8 mouse cellular contexts compared by ENCODE assay signal in genomic region chr3:94886316-94887224, GRCm38 (mm10). TPM values are rescaled to one million over a fixed set of nuclear protein-coding genes. Genes with fewer than 3 reads are reported as not detected.
DNase-seq lines count a peak whose midpoint lies in the region; ATAC-seq and TF ChIP-seq lines count a peak whose summit lies in the region.

Psmb4 (minus strand) TSS chr3:94886961.

- peaks cover 44% of the 10 kb centered on the region for H3K36me3 ChIP-seq in G1E (replicated peaks)
- peaks cover 13% of the 10 kb centered on the region for H3K36me3 ChIP-seq in forebrain, embryonic 16.5 days (ENCODE audit: control insufficient read depth, insufficient read depth)
- peaks cover 43% of the 10 kb centered on the region for H3K36me3 ChIP-seq in lung, embryonic 14.5 days (ENCODE audit: insufficient read depth)
- H3K36me3 ChIP-seq in thymus, adult 2 months (ENCODE audit: control insufficient read depth, insufficient read depth, low read length), result peaks cover 23% of the 10 kb centered on the region

- peak; percentile 88 for DNase-seq in G1E (ENCODE audit: low spot score)
- peak; percentile 81 for DNase-seq in cerebellum, adult 11-12 months
- DNase-seq in heart, postnatal 36 days, result peak; percentile 85 to 86
- DNase-seq in layer of hippocampus, adult 2 months (ENCODE audit: low spot score in 2 of 2), result peak; percentile 84 to 88
- DNase-seq in lung, embryonic 14.5 days, result peak; percentile 95
- peak; percentile 81 for DNase-seq in thymus, adult 2 months

- intact Hi-C loops in heart, postnatal 36 days (cut with DNase I), result loop anchor here (2.0 to 5.0 kb wide), 2 partner anchors 50 to 111 kb away; partner anchors contain the start of gene Pogz

- peak within 1 kb of the TSS; percentile 90 for H3K4me2 ChIP-seq in forebrain, embryonic 16.5 days (ENCODE audit: low read length)
- H3K4me2 ChIP-seq in lung, embryonic 14.5 days, result peak within 1 kb of the TSS; percentile 65

- H3K4me3 ChIP-seq in G1E (ENCODE audit: low read depth, low read length), result peak within 1 kb of the TSS; percentile 79
- H3K4me3 ChIP-seq in forebrain, embryonic 16.5 days (replicated peaks; ENCODE audit: low read length), result peak within 1 kb of the TSS; percentile 92
- peak within 1 kb of the TSS; percentile 99 for H3K4me3 ChIP-seq in layer of hippocampus, adult 2 months
- peak within 1 kb of the TSS; percentile 85 for H3K4me3 ChIP-seq in lung, embryonic 14.5 days (ENCODE audit: low read depth, low read length)
- H3K4me3 ChIP-seq in olfactory bulb, adult 2 months (ENCODE audit: insufficient read depth, low read depth, low read length), result peak within 1 kb of the TSS; percentile 88
- H3K4me3 ChIP-seq in thymus, adult 2 months (ENCODE audit: control insufficient read depth, insufficient read depth, low read length), result peak within 1 kb of the TSS; percentile 92

- peaks cover 49% of the 10 kb centered on the region for H3K4me1 ChIP-seq in G1E (ENCODE audit: insufficient read depth, low read depth, low read length)
- peaks cover 17% of the 10 kb centered on the region for H3K4me1 ChIP-seq in forebrain, embryonic 16.5 days (replicated peaks; ENCODE audit: control insufficient read depth, insufficient read depth, low read length)
- peaks cover 7% of the 10 kb centered on the region; the same call in 1 of the 2 replicates for H3K4me1 ChIP-seq in lung, embryonic 14.5 days (ENCODE audit: insufficient read depth)
- H3K4me1 ChIP-seq in olfactory bulb, adult 2 months (ENCODE audit: control insufficient read depth, insufficient read depth, low read length), result peaks cover 5% of the 10 kb centered on the region
- peaks cover 5% of the 10 kb centered on the region for H3K4me1 ChIP-seq in thymus, adult 2 months (replicated peaks; ENCODE audit: control insufficient read depth, insufficient read depth, low read length)

- 1% methylated on average over 58 of the region's 61 CpGs for WGBS in forebrain, embryonic 16.5 days
- WGBS in lung, embryonic 14.5 days, result under 1% methylated on average over 61 of the region's 61 CpGs
- WGBS in olfactory bulb, adult 2 months, result under 1% methylated on average over 61 of the region's 61 CpGs
- under 1% methylated on average over 61 of the region's 61 CpGs for WGBS in thymus, adult 2 months

- no peaks in the 10 kb centered on the region for H3K9me3 ChIP-seq in G1E (replicated peaks)
- no peaks in the 10 kb centered on the region for H3K9me3 ChIP-seq in forebrain, embryonic 16.5 days (ENCODE audit: control insufficient read depth, low read length)
- no peaks in the 10 kb centered on the region for H3K9me3 ChIP-seq in lung, embryonic 14.5 days (ENCODE audit: low read depth, low read length)

- no peaks in the 10 kb centered on the region for H3K27me3 ChIP-seq in G1E (ENCODE audit: insufficient read depth, low read length)
- H3K27me3 ChIP-seq in forebrain, embryonic 16.5 days (replicated peaks; ENCODE audit: control insufficient read depth, insufficient read depth, low read length), result no peaks in the 10 kb centered on the region
- H3K27me3 ChIP-seq in lung, embryonic 14.5 days (ENCODE audit: insufficient read depth, low read length), result no peaks in the 10 kb centered on the region
- no peaks in the 10 kb centered on the region for H3K27me3 ChIP-seq in thymus, adult 2 months (ENCODE audit: control insufficient read depth, insufficient read depth, low read length)

- H3K9ac ChIP-seq in forebrain, embryonic 16.5 days (replicated peaks; ENCODE audit: low read depth, low read length), result peak within 1 kb of the TSS; percentile 87
- peak within 1 kb of the TSS; percentile 86 for H3K9ac ChIP-seq in lung, embryonic 14.5 days

- H3K27ac ChIP-seq in forebrain, embryonic 16.5 days (ENCODE audit: low read length), result peak within 1 kb of the TSS; percentile 69
- H3K27ac ChIP-seq in layer of hippocampus, adult 2 months, result peak within 1 kb of the TSS; percentile 97
- peak within 1 kb of the TSS; percentile 55; the same call in 1 of the 2 replicates for H3K27ac ChIP-seq in lung, embryonic 14.5 days (ENCODE audit: low read depth)
- H3K27ac ChIP-seq in olfactory bulb, adult 2 months (ENCODE audit: insufficient read depth, low read depth, low read length), result peak within 1 kb of the TSS; percentile 63
- H3K27ac ChIP-seq in thymus, adult 2 months (ENCODE audit: control insufficient read depth, insufficient read depth, low read length), result no peak within 1 kb of the TSS

- TF ChIP-seq POLR2A in olfactory bulb, adult 2 months (IDR thresholded peaks at IDR 0.05; ENCODE audit: insufficient read depth, low read depth, low read length), result peak; percentile 73
- peak; percentile 67 for TF ChIP-seq POLR2A in thymus, adult 2 months (IDR thresholded peaks at IDR 0.05; ENCODE audit: control insufficient read depth, extremely low read depth, insufficient read depth, low read length, poor library complexity)

- ATAC-seq in G1E (ENCODE audit: extremely low read depth, insufficient number of reproducible peaks, low FRiP score, poor library complexity, severe bottlenecking), result peak; percentile 93
- peak; percentile 91 for ATAC-seq in forebrain, embryonic 16.5 days
- ATAC-seq in lung, embryonic 14.5 days (ENCODE audit: insufficient read depth), result peak; percentile 88

- no peak for TF ChIP-seq CTCF in G1E (IDR thresholded peaks at IDR 0.05; ENCODE audit: low read depth, low read length)
- TF ChIP-seq CTCF in layer of hippocampus, adult 2 months (conservative IDR thresholded peaks at IDR 0.05), result no peak
- no peak for TF ChIP-seq CTCF in lung, embryonic 14.5 days (IDR thresholded peaks at IDR 0.05; ENCODE audit: low read depth)
- no peak for TF ChIP-seq CTCF in olfactory bulb, adult 2 months (IDR thresholded peaks at IDR 0.05; ENCODE audit: insufficient read depth, low read depth, low read length)
- no peak for TF ChIP-seq CTCF in thymus, adult 2 months (IDR thresholded peaks at IDR 0.05; ENCODE audit: borderline replicate concordance, control insufficient read depth, extremely low read depth, insufficient read depth, low read length, poor library complexity)

RNA-seq across cellular contexts. Expression of gene Psmb4, which starts in this region (rescaled TPM):
- 185 and 255 TPM in 2 replicates for total RNA-seq in G1E (2014; fragmentation: Nextera tagmentation)
- 408 and 449 TPM in 2 replicates for total RNA-seq in G1E (2017)
- 273 and 326 TPM in 2 replicates for polyA plus RNA-seq in G1E (2012)
- 366 and 371 TPM in 2 replicates for polyA plus RNA-seq in forebrain, embryonic 16.5 days (2015; fragmentation: Nextera tagmentation; extraction: Ambion mirVana)
- total RNA-seq in heart, postnatal 36 days (2021), result 100 to 1,000 TPM; 231 to 243 TPM
- 100 to 1,000 TPM; 272 to 281 TPM for total RNA-seq in layer of hippocampus, adult 2 months (2021)
- polyA plus RNA-seq in lung, embryonic 14.5 days (2014; fragmentation: Nextera tagmentation; extraction: Ambion mirVana), result 343 and 370 TPM in 2 replicates
- polyA plus RNA-seq in olfactory bulb, adult 2 months (2012; ENCODE audit: insufficient read depth, insufficient read length, low replicate concordance, missing spikeins), result not detected in 2 replicates
- 314 and 384 TPM in 2 replicates for polyA plus RNA-seq in thymus, adult 2 months (2012; rRNA removed)
